Mouse (Mus musculus): ENCODE measurements around the gene Gm37240. TPM values are rescaled to one million over a fixed set of nuclear protein-coding genes. Genes with fewer than 3 reads are reported as not detected.
A peak's percentile ranks its signal among the peaks of the same experiment; 100 is the strongest.

Gm37240 gene
- total and polyA plus RNA-seq, 2 experiments from 2014 or later, result 0.43 to 1.9 TPM

DNA sequence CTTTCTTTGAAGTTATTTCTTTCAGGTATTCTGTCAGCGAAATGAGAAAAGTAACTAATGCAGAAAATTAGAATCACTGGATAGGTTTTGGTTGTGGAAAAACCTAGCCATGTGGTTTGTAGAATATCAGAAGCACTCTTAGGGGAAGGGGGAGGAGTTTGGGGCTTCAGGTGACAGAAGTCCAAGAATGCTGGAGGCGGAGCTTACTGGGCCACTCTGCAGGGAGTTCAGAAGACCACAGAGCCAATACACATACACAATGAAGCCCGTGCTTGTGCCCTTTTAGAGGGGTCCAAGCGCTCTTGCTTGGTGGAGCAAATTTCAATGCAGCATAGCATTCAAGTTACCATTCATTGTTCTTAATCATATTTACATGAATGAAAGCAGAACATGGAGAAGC lies 138.5 kb downstream of the Gm37240 start:
- H3K4me3 ChIP-seq (ENCODE audit: low read depth, low read length), result no peak overlapping the region
- no peak for ATAC-seq (ENCODE audit: low FRiP score)
- no peaks in the 10 kb centered on the region for H3K36me3 ChIP-seq (ENCODE audit: insufficient read depth, low read length)
- no peak for DNase-seq (ENCODE audit: low spot score)
- 22% methylated on average over 4 of the region's 4 CpGs for WGBS
- no peak overlapping the region for H3K27ac ChIP-seq (ENCODE audit: low read depth, low read length)
- no peak overlapping the region for H3K4me2 ChIP-seq (ENCODE audit: low read depth, low read length, poor library complexity, severe bottlenecking)
- no peaks in the 10 kb centered on the region for H3K4me1 ChIP-seq (ENCODE audit: insufficient read depth, low read length)
- no peaks in the 10 kb centered on the region for H3K9me3 ChIP-seq (ENCODE audit: low read length)
- H3K27me3 ChIP-seq (ENCODE audit: insufficient read depth, low read length), result no peaks in the 10 kb centered on the region
- H3K9ac ChIP-seq (replicated peaks; ENCODE audit: low read length, poor library complexity, severe bottlenecking), result no peak overlapping the region
- no peak for TF ChIP-seq CTCF (IDR thresholded peaks at IDR 0.05)

DNA sequence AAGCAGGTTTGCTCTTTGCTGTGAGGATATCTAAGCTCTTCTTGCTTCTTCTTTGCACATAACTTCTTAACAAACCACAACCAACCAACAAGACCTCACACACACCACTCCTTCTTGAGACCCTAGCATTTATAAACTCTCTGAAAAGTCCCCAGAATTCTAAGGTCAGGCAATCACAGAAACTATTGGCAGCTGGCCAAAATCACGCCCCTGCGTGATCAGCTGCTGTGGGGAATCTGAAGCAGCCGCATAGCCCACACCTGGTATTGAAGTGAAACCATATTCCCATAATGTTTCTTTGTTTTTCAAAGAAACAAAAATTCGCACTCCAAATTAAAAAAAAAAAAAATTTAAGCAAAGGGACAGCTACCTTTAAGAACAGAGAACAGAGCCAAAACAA lies 141.2 kb downstream of the Gm37240 start:
- no peak overlapping the region for H3K9ac ChIP-seq (replicated peaks; ENCODE audit: low read length, poor library complexity, severe bottlenecking)
- no peak for TF ChIP-seq CTCF (IDR thresholded peaks at IDR 0.05)
- WGBS, result 60% methylated on average over 4 of the region's 4 CpGs
- no peaks in the 10 kb centered on the region for H3K36me3 ChIP-seq (ENCODE audit: insufficient read depth, low read length)
- DNase-seq (ENCODE audit: low spot score) (no peak), ATAC-seq (ENCODE audit: low FRiP score) (no peak)
- no peaks in the 10 kb centered on the region for H3K9me3 ChIP-seq (ENCODE audit: low read length)
- no peak overlapping the region for H3K27ac ChIP-seq (ENCODE audit: low read depth, low read length)
- H3K27me3 ChIP-seq (ENCODE audit: insufficient read depth, low read length), result no peaks in the 10 kb centered on the region
- no peaks in the 10 kb centered on the region for H3K4me1 ChIP-seq (ENCODE audit: insufficient read depth, low read length)
- H3K4me3 ChIP-seq (ENCODE audit: low read depth, low read length), result no peak overlapping the region
- H3K4me2 ChIP-seq (ENCODE audit: low read depth, low read length, poor library complexity, severe bottlenecking), result no peak overlapping the region

DNA sequence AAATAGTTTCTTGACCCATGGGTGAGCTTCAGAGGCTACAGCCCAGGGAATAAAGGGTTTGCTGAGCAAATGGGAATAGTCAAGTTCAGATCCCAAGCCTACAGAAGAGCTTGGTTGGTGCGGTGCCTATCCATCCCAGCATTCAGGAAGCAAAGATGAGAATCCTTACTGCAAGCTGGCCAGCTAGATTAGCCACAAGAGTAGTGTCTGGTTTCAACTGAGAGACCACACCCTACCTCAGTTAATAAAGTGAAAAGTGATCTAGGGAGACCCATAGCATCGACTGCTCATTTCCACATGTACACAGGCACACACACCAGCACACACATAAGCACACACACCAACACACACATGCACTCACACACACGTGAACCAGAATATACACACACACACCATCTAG lies 145.6 kb downstream of the Gm37240 start:
- WGBS, result 85% methylated on average over 3 of the region's 3 CpGs
- no peak for ATAC-seq (ENCODE audit: low FRiP score)
- no peak for TF ChIP-seq CTCF (IDR thresholded peaks at IDR 0.05)

DNA sequence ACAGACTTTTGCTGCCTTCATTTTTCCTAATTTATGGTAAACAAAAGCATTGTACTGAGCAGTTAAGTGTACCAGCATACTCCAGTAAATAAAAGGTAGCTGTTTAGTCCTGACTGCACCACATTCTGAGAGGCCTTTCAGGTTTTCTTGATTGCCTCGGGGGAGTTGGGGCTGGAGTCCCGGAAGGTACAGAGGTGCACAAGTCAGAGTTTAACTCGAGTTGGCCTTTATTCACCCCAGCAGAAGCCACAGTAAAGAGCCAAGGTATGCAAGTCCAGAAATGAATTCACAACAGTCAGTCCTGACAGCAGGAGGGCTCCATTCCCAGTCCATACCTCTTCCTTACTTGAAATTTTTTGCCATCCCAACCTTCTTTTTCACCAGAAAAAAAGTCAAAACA lies 148.7 kb downstream of the Gm37240 start:
- Histone ChIP-seq H3K27me3 (ENCODE audit: insufficient read depth, low read length) (no peaks in the 10 kb centered on the region), H3K9me3 (ENCODE audit: low read length) (no peaks in the 10 kb centered on the region), H3K4me3 (ENCODE audit: low read depth, low read length) (no peak overlapping the region), H3K36me3 (ENCODE audit: insufficient read depth, low read length) (no peaks in the 10 kb centered on the region), H3K9ac (replicated peaks; ENCODE audit: low read length, poor library complexity, severe bottlenecking) (no peak overlapping the region), H3K4me1 (ENCODE audit: insufficient read depth, low read length) (no peaks in the 10 kb centered on the region), H3K4me2 (ENCODE audit: low read depth, low read length, poor library complexity, severe bottlenecking) (no peak overlapping the region), H3K27ac (ENCODE audit: low read depth, low read length) (no peak overlapping the region)
- DNase-seq (ENCODE audit: low spot score) (no peak), ATAC-seq (ENCODE audit: low FRiP score) (no peak)
- TF ChIP-seq CTCF (IDR thresholded peaks at IDR 0.05), result no peak
- WGBS, result 72% methylated on average over 3 of the region's 3 CpGs

More for the DNA sequence above, 145.6 kb downstream of the Gm37240 start:
- Histone ChIP-seq H3K4me1 (ENCODE audit: insufficient read depth, low read length) (no peaks in the 10 kb centered on the region), H3K4me3 (ENCODE audit: low read depth, low read length) (no peak overlapping the region), H3K27ac (ENCODE audit: low read depth, low read length) (no peak overlapping the region), H3K4me2 (ENCODE audit: low read depth, low read length, poor library complexity, severe bottlenecking) (no peak overlapping the region), H3K36me3 (ENCODE audit: insufficient read depth, low read length) (no peaks in the 10 kb centered on the region), H3K9me3 (ENCODE audit: low read length) (no peaks in the 10 kb centered on the region), H3K27me3 (ENCODE audit: insufficient read depth, low read length) (no peaks in the 10 kb centered on the region), H3K9ac (replicated peaks; ENCODE audit: low read length, poor library complexity, severe bottlenecking) (no peak overlapping the region)
- DNase-seq (ENCODE audit: low spot score), result no peak

DNA sequence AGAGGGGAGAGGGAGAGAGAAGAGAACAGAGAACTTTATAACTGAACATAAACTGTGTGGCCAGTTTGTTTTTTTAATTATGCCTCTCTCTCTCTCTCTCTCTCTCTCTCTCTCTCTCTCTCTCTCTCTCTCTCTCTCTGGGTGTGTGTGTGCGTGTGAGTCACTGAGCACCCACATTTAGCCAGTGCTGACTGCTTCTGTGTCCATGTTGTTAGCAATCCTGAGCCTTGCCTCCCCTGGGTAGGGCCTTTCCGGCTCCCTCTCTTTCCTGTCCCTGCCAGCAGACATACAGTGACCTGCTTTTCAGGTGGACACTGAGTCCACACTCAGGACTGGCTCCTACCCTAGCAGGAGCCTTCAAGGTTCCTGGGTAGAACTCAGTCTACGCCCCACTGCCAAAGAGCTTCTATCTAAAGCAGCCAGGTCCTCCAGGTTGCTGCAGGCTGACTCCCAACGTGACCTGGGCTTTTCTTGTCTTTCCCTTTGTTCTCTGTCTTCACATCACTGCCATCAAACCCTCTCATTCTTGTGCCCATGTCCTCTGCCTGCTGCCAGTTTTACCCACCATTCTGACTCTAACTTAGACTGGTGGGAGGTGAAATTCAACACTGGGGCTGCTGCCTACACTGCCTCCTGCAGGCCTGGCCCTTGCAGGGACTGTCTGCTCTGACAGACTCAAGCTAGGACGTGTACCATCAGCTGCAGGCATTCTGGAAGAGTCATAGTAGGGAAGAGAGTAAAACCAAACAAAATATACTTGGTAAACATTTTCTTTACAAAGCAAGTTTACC lies 153.2 kb downstream of the Gm37240 start:
- Histone ChIP-seq H3K9me3 (ENCODE audit: low read length) (no peaks in the 10 kb centered on the region), H3K4me2 (ENCODE audit: low read depth, low read length, poor library complexity, severe bottlenecking) (no peak overlapping the region), H3K27me3 (ENCODE audit: insufficient read depth, low read length) (no peaks in the 10 kb centered on the region), H3K4me3 (ENCODE audit: low read depth, low read length) (no peak overlapping the region), H3K27ac (ENCODE audit: low read depth, low read length) (no peak overlapping the region), H3K4me1 (ENCODE audit: insufficient read depth, low read length) (no peaks in the 10 kb centered on the region), H3K36me3 (ENCODE audit: insufficient read depth, low read length) (no peaks in the 10 kb centered on the region), H3K9ac (replicated peaks; ENCODE audit: low read length, poor library complexity, severe bottlenecking) (no peak overlapping the region)
- ATAC-seq (ENCODE audit: low FRiP score) (no peak), DNase-seq (ENCODE audit: low spot score) (no peak)
- 78% methylated on average over 5 of the region's 5 CpGs for WGBS
- peak; percentile 18; the same call in 1 of the 2 replicates for TF ChIP-seq CTCF (IDR thresholded peaks at IDR 0.05)

DNA sequence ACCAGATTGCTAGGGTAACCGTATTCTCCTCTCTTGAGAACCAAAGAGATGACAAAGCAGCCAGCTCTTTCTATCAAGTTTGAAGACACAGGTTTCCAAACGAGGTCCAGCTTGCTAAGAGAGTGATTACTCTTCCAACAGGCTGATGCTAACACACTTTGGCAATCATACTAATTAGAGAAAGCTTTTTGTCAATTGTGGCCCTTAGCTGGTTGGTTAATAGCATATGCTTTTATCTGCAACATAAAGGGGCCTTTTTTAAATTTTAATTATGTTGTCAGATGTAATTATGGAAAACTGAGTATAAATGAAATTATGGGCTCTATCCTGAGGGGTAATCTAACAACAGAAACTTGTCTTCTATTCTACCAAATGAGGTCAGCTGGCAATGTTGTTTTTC lies 160.1 kb downstream of the Gm37240 start:
- Histone ChIP-seq H3K4me3 (ENCODE audit: low read depth, low read length) (no peak overlapping the region), H3K27ac (ENCODE audit: low read depth, low read length) (no peak overlapping the region), H3K4me1 (ENCODE audit: insufficient read depth, low read length) (no peaks in the 10 kb centered on the region), H3K27me3 (ENCODE audit: insufficient read depth, low read length) (no peaks in the 10 kb centered on the region), H3K36me3 (ENCODE audit: insufficient read depth, low read length) (no peaks in the 10 kb centered on the region), H3K9me3 (ENCODE audit: low read length) (no peaks in the 10 kb centered on the region), H3K4me2 (ENCODE audit: low read depth, low read length, poor library complexity, severe bottlenecking) (no peak overlapping the region), H3K9ac (replicated peaks; ENCODE audit: low read length, poor library complexity, severe bottlenecking) (no peak overlapping the region)
- DNase-seq (ENCODE audit: low spot score), result no peak
- ATAC-seq (ENCODE audit: low FRiP score), result no peak
- no peak for TF ChIP-seq CTCF (IDR thresholded peaks at IDR 0.05)
- 66% methylated on average over 2 of the region's 2 CpGs for WGBS

Measured in midbrain, postnatal 0 days (tissue).